ENCODE assay signal across 9 mouse cellular contexts in the genomic region with DNA sequence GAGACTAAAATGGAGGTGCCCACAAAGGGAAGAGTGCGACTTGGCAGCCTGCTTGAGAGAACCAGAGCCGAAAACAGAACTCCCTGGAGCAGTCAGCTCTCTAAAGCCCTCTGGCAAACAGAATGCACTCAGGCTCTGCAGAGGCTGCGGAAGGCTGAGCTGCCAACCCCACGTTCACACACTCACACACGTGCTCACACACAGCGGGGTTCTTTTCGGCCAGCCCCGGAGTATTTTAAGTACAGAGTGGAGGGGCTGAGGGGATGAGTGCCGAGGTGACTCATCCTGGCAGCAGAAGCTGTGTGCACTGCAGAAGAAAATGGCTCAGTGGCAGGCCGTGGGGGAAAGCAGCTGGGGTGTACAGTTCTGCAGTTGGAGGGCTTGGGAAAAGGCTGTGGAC. TPM values are rescaled to one million over a fixed set of nuclear protein-coding genes. Genes with fewer than 3 reads are reported as not detected.
DNase-seq lines count a peak whose midpoint lies in the region; ATAC-seq and TF ChIP-seq lines count a peak whose summit lies in the region.
"Had no signal": no experiment of that assay in that cellular context is flagged by ENCODE, and none has a peak within 500 bp of the region (broad histone marks: within the 10 kb centered on the region; RNA-seq: fewer than 3 reads in every experiment).

No protein-coding gene starts in this region.

- ATAC-seq in forebrain, embryonic 16.5 days: no peak
- ATAC-seq in heart, embryonic 16.5 days (replicated peaks; ENCODE audit: extremely low read depth, insufficient read depth, low FRiP score): peak; percentile 38
- ATAC-seq in midbrain, embryonic 14.5 days (ENCODE audit: low FRiP score, low TSS enrichment): no peak

- H3K27ac ChIP-seq in testis, adult 2 months (ENCODE audit: control insufficient read depth, insufficient read depth, low read depth, low read length): peak overlapping the region; percentile 56; the same call in 1 of the 2 replicates
- H3K27ac ChIP-seq in forebrain, embryonic 16.5 days (ENCODE audit: low read length): no peak overlapping the region
- peak overlapping the region; percentile 82 for H3K27ac ChIP-seq in heart, embryonic 16.5 days (ENCODE audit: low read length)
- peak overlapping the region; percentile 88 for H3K27ac ChIP-seq in layer of hippocampus, adult 2 months
- no peak overlapping the region for H3K27ac ChIP-seq in midbrain, embryonic 14.5 days (replicated peaks; ENCODE audit: low read depth, low read length)
- H3K27ac ChIP-seq: limb, embryonic 12.5 days had no signal

- H3K4me3 ChIP-seq in testis, adult 2 months (ENCODE audit: control insufficient read depth, low read depth, low read length): peak overlapping the region; percentile 12
- H3K4me3 ChIP-seq in forebrain, embryonic 16.5 days (replicated peaks; ENCODE audit: low read length): no peak overlapping the region
- H3K4me3 ChIP-seq in heart, embryonic 16.5 days (ENCODE audit: low read length): peak overlapping the region; percentile 4; the same call in 1 of the 2 replicates
- peak overlapping the region; percentile 46 for H3K4me3 ChIP-seq in layer of hippocampus, adult 2 months
- H3K4me3 ChIP-seq in midbrain, embryonic 14.5 days (replicated peaks; ENCODE audit: low read depth, low read length): no peak overlapping the region
- H3K4me3 ChIP-seq: limb, embryonic 12.5 days had no signal

- H3K9me3 ChIP-seq in forebrain, embryonic 16.5 days (ENCODE audit: control insufficient read depth, low read length): no peaks in the 10 kb centered on the region
- no peaks in the 10 kb centered on the region for H3K9me3 ChIP-seq in heart, embryonic 16.5 days (replicated peaks; ENCODE audit: control insufficient read depth, low read length)
- no peaks in the 10 kb centered on the region for H3K9me3 ChIP-seq in midbrain, embryonic 14.5 days (ENCODE audit: control insufficient read depth, low read length)
- H3K9me3 ChIP-seq: limb, embryonic 12.5 days had no signal

- peaks cover 14% of the 10 kb centered on the region for H3K4me1 ChIP-seq in testis, adult 2 months (ENCODE audit: control insufficient read depth, insufficient read depth, low read length)
- peaks cover 21% of the 10 kb centered on the region for H3K4me1 ChIP-seq in forebrain, embryonic 16.5 days (replicated peaks; ENCODE audit: control insufficient read depth, insufficient read depth, low read length)
- peaks cover 28% of the 10 kb centered on the region for H3K4me1 ChIP-seq in heart, embryonic 16.5 days (ENCODE audit: control insufficient read depth, insufficient read depth, low read length)
- H3K4me1 ChIP-seq in midbrain, embryonic 14.5 days (ENCODE audit: control insufficient read depth, insufficient read depth, low read length): peaks cover 10% of the 10 kb centered on the region; the same call in 1 of the 2 replicates

- H3K36me3 ChIP-seq in testis, adult 2 months (ENCODE audit: control insufficient read depth, insufficient read depth, low read length): no peaks in the 10 kb centered on the region
- no peaks in the 10 kb centered on the region for H3K36me3 ChIP-seq in forebrain, embryonic 16.5 days (ENCODE audit: control insufficient read depth, insufficient read depth)
- no peaks in the 10 kb centered on the region for H3K36me3 ChIP-seq in heart, embryonic 16.5 days (ENCODE audit: control insufficient read depth, insufficient read depth)
- no peaks in the 10 kb centered on the region for H3K36me3 ChIP-seq in midbrain, embryonic 14.5 days (ENCODE audit: control insufficient read depth, insufficient read depth, low read length)
- H3K36me3 ChIP-seq: limb, embryonic 12.5 days had no signal

- DNase-seq in testis, postnatal 14 days (ENCODE audit: low spot score): no peak
- DNase-seq in layer of hippocampus, adult 2 months (ENCODE audit: low spot score in 2 of 2): peak; percentile 70 to 86
- DNase-seq in midbrain, embryonic 14.5 days: peak; percentile 29
- no peak for DNase-seq in yolk sac, embryonic 10.5 days (ENCODE audit: low spot score)
- DNase-seq in thymus, postnatal 14 days: no peak

- peak overlapping the region; percentile 33; the same call in 1 of the 2 replicates for H3K9ac ChIP-seq in forebrain, embryonic 16.5 days (replicated peaks; ENCODE audit: low read depth, low read length)
- peak overlapping the region; percentile 3 for H3K9ac ChIP-seq in heart, embryonic 16.5 days (ENCODE audit: low read length)
- H3K9ac ChIP-seq in midbrain, embryonic 14.5 days (replicated peaks; ENCODE audit: low read length): no peak overlapping the region
- H3K9ac ChIP-seq: limb, embryonic 12.5 days had no signal

- no peak for TF ChIP-seq POLR2A in testis, adult 2 months (IDR thresholded peaks at IDR 0.05; ENCODE audit: control insufficient read depth, low read depth, low read length)

- H3K27me3 ChIP-seq in testis, adult 2 months (ENCODE audit: control insufficient read depth, insufficient read depth, low read length): no peaks in the 10 kb centered on the region
- H3K27me3 ChIP-seq in forebrain, embryonic 16.5 days (replicated peaks; ENCODE audit: control insufficient read depth, insufficient read depth, low read length): no peaks in the 10 kb centered on the region
- peaks cover 2% of the 10 kb centered on the region; the same call in 1 of the 2 replicates for H3K27me3 ChIP-seq in heart, embryonic 16.5 days (ENCODE audit: control insufficient read depth, insufficient read depth, low read length)
- peaks cover 3% of the 10 kb centered on the region; the same call in 1 of the 2 replicates for H3K27me3 ChIP-seq in midbrain, embryonic 14.5 days (ENCODE audit: control insufficient read depth, insufficient read depth, low read length)

- H3K4me2 ChIP-seq in forebrain, embryonic 16.5 days (ENCODE audit: low read length): peak overlapping the region; percentile 18; the same call in 1 of the 2 replicates
- H3K4me2 ChIP-seq in heart, embryonic 16.5 days (ENCODE audit: low read depth, low read length): peak overlapping the region; percentile 44
- peak overlapping the region; percentile 37 for H3K4me2 ChIP-seq in midbrain, embryonic 14.5 days (ENCODE audit: low read length)
- H3K4me2 ChIP-seq: limb, embryonic 12.5 days had no signal

- no peak for TF ChIP-seq CTCF in testis, adult 2 months (IDR thresholded peaks at IDR 0.05; ENCODE audit: control insufficient read depth, insufficient read depth, insufficient replicate concordance, low read depth, low read length)
- no peak for TF ChIP-seq CTCF in layer of hippocampus, adult 2 months (conservative IDR thresholded peaks at IDR 0.05)

- WGBS in forebrain, embryonic 16.5 days: 17% methylated on average over 10 of the region's 10 CpGs
- WGBS in heart, embryonic 16.5 days: 22% methylated on average over 10 of the region's 10 CpGs
- WGBS in midbrain, embryonic 14.5 days: 28% methylated on average over 10 of the region's 10 CpGs

RNA-seq across cellular contexts. Expression of a gene that starts 3.6 kb away (rescaled TPM):
- 11.9 and 15.8 TPM in 2 replicates for polyA plus RNA-seq in testis, adult 2 months (2012; rRNA removed)
- 110 and 132 TPM in 2 replicates for polyA plus RNA-seq in forebrain, embryonic 16.5 days (2015; fragmentation: Nextera tagmentation; extraction: Ambion mirVana)
- 298 and 306 TPM in 2 replicates for polyA plus RNA-seq in heart, embryonic 16.5 days (2015; fragmentation: Nextera tagmentation; extraction: Ambion mirVana)
- 1,000 to 10,000 TPM; 1,930 to 2,057 TPM for total RNA-seq in layer of hippocampus, adult 2 months (2021)
- 133 and 164 TPM in 2 replicates for polyA plus RNA-seq in midbrain, embryonic 14.5 days (2014; fragmentation: Nextera tagmentation; extraction: Ambion mirVana)

Comparison
In these comparisons a context has a peak if more than half of its experiments do, and no peak if none do; other contexts are left out.
1. H3K27ac ChIP-seq: peak in testis, adult 2 months (single experiment), heart, embryonic 16.5 days (single experiment) and layer of hippocampus, adult 2 months (single experiment); none in forebrain, embryonic 16.5 days (single experiment) and midbrain, embryonic 14.5 days (single experiment).
2. H3K4me3 ChIP-seq: peak in testis, adult 2 months (single experiment), heart, embryonic 16.5 days (single experiment) and layer of hippocampus, adult 2 months (single experiment); none in forebrain, embryonic 16.5 days (single experiment) and midbrain, embryonic 14.5 days (single experiment).
3. DNase-seq: peak in layer of hippocampus, adult 2 months (2 of 2) and midbrain, embryonic 14.5 days (single experiment); none in testis, postnatal 14 days (single experiment), yolk sac, embryonic 10.5 days (single experiment) and thymus, postnatal 14 days (single experiment).
4. Peak in every context shown above with its lines, with median percentiles within 50 percentile points of each other: H3K4me2 ChIP-seq.